Mouse (Mus musculus): ENCODE measurements around the gene Polg.

GRCm38 (mm10) chr7:79495988-79496815 is 30.0 kb upstream of the Polg start:
- no peak for TF ChIP-seq POLR2A (IDR thresholded peaks at IDR 0.05; ENCODE audit: insufficient read length, low read depth)
- TF ChIP-seq REST (IDR thresholded peaks at IDR 0.05; ENCODE audit: insufficient read depth, insufficient read length), result no peak
